Mouse (Mus musculus) olfactory bulb, adult 2 months (tissue): Measurements from ENCODE around the gene Stmn1.

Experiments
- CTCF ChIP-seq: fragments of 200-500 bp; IDR thresholded peaks from 2 replicates; pipeline ENCODE4 v1.5.1; 2012; ENCODE audit warnings: low read depth, mild to moderate bottlenecking, low read length, moderate library complexity; ENCODE audit not compliant: insufficient read depth
- POLR2A ChIP-seq: fragments of 200-500 bp; IDR thresholded peaks from 2 replicates; pipeline ENCODE4 v1.6.1; 2012; ENCODE audit warnings: mild to moderate bottlenecking, low read depth, low read length, moderate library complexity; ENCODE audit not compliant: insufficient read depth

- TF ChIP-seq CTCF (no peak), POLR2A (no peak)
These were observed 11.7 kb downstream of the Stmn1 start for GRCm38 (mm10) chr4:134479839-134480238.
